Mouse (Mus musculus) brain, embryonic 14.5 days (tissue): ENCODE data around the gene Thbs3.

ENCODE experiments used
- CTCF ChIP-seq: fragments of 200-500 bp; IDR thresholded peaks from 2 replicates; pipeline ENCODE4 v1.5.1; 2012; ENCODE audit warnings: inconsistent platforms, mild to moderate bottlenecking, moderate library complexity, borderline replicate concordance; ENCODE audit not compliant: insufficient read depth, insufficient read length; ENCODE audit errors: extremely low read depth
- POLR2A ChIP-seq: fragments of 200-500 bp; IDR thresholded peaks from 2 replicates; pipeline ENCODE4 v1.6.1; 2012; ENCODE audit warnings: mild to moderate bottlenecking, inconsistent platforms, borderline replicate concordance; ENCODE audit not compliant: poor library complexity, insufficient read depth, insufficient read length, severe bottlenecking; ENCODE audit errors: extremely low read depth

- TF ChIP-seq POLR2A = no peak
- TF ChIP-seq CTCF = no peak
Observed at GRCm38 (mm10) chr3:89229276-89229675, 14.3 kb downstream of the Thbs3 start.
